Mouse (Mus musculus) CH12.LX (cell line): Measurements from ENCODE around the gene Spata4. TPM values are rescaled to one million over a fixed set of nuclear protein-coding genes. Genes with fewer than 3 reads are reported as not detected.

Experiments
- DNase-seq: peaks from one replicate; pipeline ENCODE4 v3.0.0-alpha.2; 2013; ENCODE audit errors: extremely low read depth
- H3K27ac ChIP-seq: 2 replicates; pipeline ENCODE4 v1.5.1; 2012; ENCODE audit warnings: low read depth, mild to moderate bottlenecking, control low read depth, moderate library complexity; ENCODE audit not compliant: insufficient read depth
- H3K27me3 ChIP-seq: replicated peaks from 2 replicates; pipeline ENCODE3; 2012; ENCODE audit warnings: inconsistent platforms
- H3K36me3 ChIP-seq, 2 experiments: replicated peaks in 1 of 2; 2 replicates each; pipeline versions ENCODE3 to v1.6.1; 2012; ENCODE audit warnings: inconsistent platforms in 1 of 2, low read length in 1 of 2, mild to moderate bottlenecking in 1 of 2, mixed read lengths in 1 of 2, moderate library complexity in 1 of 2; ENCODE audit not compliant: control insufficient read depth in 1 of 2, insufficient read depth in 1 of 2
- H3K4me1 ChIP-seq, 2 experiments: 2 replicates each; pipeline ENCODE4 v1.6.1; 2012; ENCODE audit warnings: inconsistent platforms in 1 of 2, moderate library complexity in 1 of 2; ENCODE audit not compliant: insufficient read depth in 2 of 2, control insufficient read depth in 1 of 2
- H3K4me2 ChIP-seq: 2 replicates; pipeline ENCODE4 v1.6.1; 2012; ENCODE audit warnings: low read depth, mild to moderate bottlenecking, control low read depth; ENCODE audit not compliant: poor library complexity, insufficient read depth, severe bottlenecking
- H3K4me3 ChIP-seq, 3 experiments: fragments of 150-350 bp in 1 of 3; sonication (generic) in 1 of 3; replicated peaks in 1 of 3; 2 replicates each; pipeline versions ENCODE3 to v1.5.1; 2011 to 2012; ENCODE audit warnings: low read depth in 2 of 3, low read length in 2 of 3, mild to moderate bottlenecking in 2 of 3, moderate library complexity in 2 of 3, control low read depth in 1 of 3, improper control_type of control experiment in 1 of 3, inconsistent platforms in 1 of 3, mixed read lengths in 1 of 3; ENCODE audit not compliant: poor library complexity in 1 of 3
- H3K79me2 ChIP-seq: replicated peaks from 2 replicates; pipeline ENCODE4 v1.6.1; 2012; ENCODE audit warnings: mild to moderate bottlenecking, moderate library complexity; ENCODE audit not compliant: control insufficient read depth, poor library complexity, insufficient read depth, severe bottlenecking; ENCODE audit errors: extremely low read depth
- H3K9ac ChIP-seq: 2 replicates; pipeline ENCODE4 v1.6.1; 2012; ENCODE audit warnings: low read depth, mild to moderate bottlenecking, control low read depth, moderate library complexity; ENCODE audit not compliant: insufficient read depth
- H3K9me3 ChIP-seq: replicated peaks from 2 replicates; pipeline ENCODE3; 2012; ENCODE audit warnings: low read length, inconsistent platforms, mixed read lengths
- BHLHE40 ChIP-seq: IDR thresholded peaks from 2 replicates; pipeline ENCODE4 v1.6.1; 2011; ENCODE audit warnings: mild to moderate bottlenecking, low read depth, low read length, improper control_type of control experiment
- CTCF ChIP-seq, 2 experiments: IDR thresholded peaks in 1 of 2; conservative IDR thresholded peaks in 1 of 2; 2 replicates each; pipeline ENCODE4 v1.5.1; 2011 to 2012; ENCODE audit warnings: low read depth in 2 of 2, low read length in 2 of 2, improper control_type of control experiment in 1 of 2, inconsistent platforms in 1 of 2, mild to moderate bottlenecking in 1 of 2, moderate library complexity in 1 of 2
- E2F4 ChIP-seq: IDR thresholded peaks from 2 replicates; pipeline ENCODE4 v1.6.1; 2011; ENCODE audit warnings: low read depth, low read length, improper control_type of control experiment; ENCODE audit not compliant: insufficient replicate concordance
- ELF1 ChIP-seq: IDR thresholded peaks from 2 replicates; pipeline ENCODE4 v1.6.1; 2014; ENCODE audit warnings: low read depth, mild to moderate bottlenecking, inconsistent platforms, low read length, improper control_type of control experiment
- EP300 ChIP-seq: IDR thresholded peaks from 2 replicates; pipeline ENCODE4 v1.6.1; 2011; ENCODE audit warnings: low read length, improper control_type of control experiment
- ETS1 ChIP-seq: conservative IDR thresholded peaks from 2 replicates; pipeline ENCODE4 v1.6.1; 2012; ENCODE audit warnings: low read depth, mild to moderate bottlenecking, inconsistent platforms, low read length, improper control_type of control experiment, moderate library complexity
- GABPA ChIP-seq: IDR thresholded peaks from 2 replicates; pipeline ENCODE4 v1.6.1; 2012; ENCODE audit warnings: low read depth, low read length, improper control_type of control experiment, inconsistent platforms; ENCODE audit not compliant: insufficient replicate concordance
- IRF4 ChIP-seq: IDR thresholded peaks from 2 replicates; pipeline ENCODE4 v1.6.1; 2014; ENCODE audit warnings: low read depth, mild to moderate bottlenecking, inconsistent platforms, low read length, improper control_type of control experiment
- JUND ChIP-seq: conservative IDR thresholded peaks from 2 replicates; pipeline ENCODE4 v1.6.1; 2011; ENCODE audit warnings: low read depth, low read length, improper control_type of control experiment
- KAT2A ChIP-seq: IDR thresholded peaks from 2 replicates; pipeline ENCODE4 v1.6.1; 2012; ENCODE audit warnings: low read length, improper control_type of control experiment, inconsistent platforms; ENCODE audit not compliant: insufficient replicate concordance
- MAFK ChIP-seq: IDR thresholded peaks from 2 replicates; pipeline ENCODE4 v1.6.1; 2011; ENCODE audit warnings: low read length, improper control_type of control experiment; ENCODE audit not compliant: insufficient replicate concordance
- MAX ChIP-seq: IDR thresholded peaks from 2 replicates; pipeline ENCODE4 v1.6.1; 2011; ENCODE audit warnings: low read length, improper control_type of control experiment
- MEF2A ChIP-seq: IDR thresholded peaks from 2 replicates; pipeline ENCODE4 v1.6.1; 2014; ENCODE audit warnings: low read depth, mild to moderate bottlenecking, inconsistent platforms, low read length, improper control_type of control experiment, borderline replicate concordance
- MXI1 ChIP-seq: IDR thresholded peaks from 2 replicates; pipeline ENCODE4 v1.6.1; 2011; ENCODE audit warnings: mild to moderate bottlenecking, low read depth, low read length, improper control_type of control experiment
- MYC ChIP-seq: IDR thresholded peaks from 2 replicates; pipeline ENCODE4 v1.6.1; 2011; ENCODE audit warnings: low read depth, mild to moderate bottlenecking, improper control_type of control experiment, low read length
- NELFE ChIP-seq: IDR thresholded peaks from 2 replicates; pipeline ENCODE4 v1.6.1; 2011; ENCODE audit warnings: low read depth, low read length, improper control_type of control experiment
- PAX5 ChIP-seq: IDR thresholded peaks from 2 replicates; pipeline ENCODE4 v1.6.1; 2012; ENCODE audit warnings: low read length, inconsistent platforms, mixed read lengths
- POLR2A ChIP-seq: IDR thresholded peaks from 2 replicates; pipeline ENCODE4 v1.6.1; 2011; ENCODE audit warnings: low read depth, mild to moderate bottlenecking, improper control_type of control experiment, low read length
- POLR2AphosphoS2 ChIP-seq: IDR thresholded peaks from 2 replicates; pipeline ENCODE4 v1.6.1; 2011; ENCODE audit warnings: low read depth, low read length, improper control_type of control experiment
- RAD21 ChIP-seq: IDR thresholded peaks from 2 replicates; pipeline ENCODE4 v1.6.1; 2011; ENCODE audit warnings: low read depth, mild to moderate bottlenecking, low read length, improper control_type of control experiment, moderate library complexity
- RCOR1 ChIP-seq: conservative IDR thresholded peaks from 2 replicates; pipeline ENCODE4 v1.6.1; 2012; ENCODE audit warnings: low read depth, mild to moderate bottlenecking, inconsistent platforms, low read length, improper control_type of control experiment
- SIN3A ChIP-seq: IDR thresholded peaks from 2 replicates; pipeline ENCODE4 v1.6.1; 2012; ENCODE audit warnings: low read length, improper control_type of control experiment, inconsistent platforms
- SMC3 ChIP-seq: IDR thresholded peaks from 2 replicates; pipeline ENCODE4 v1.6.1; 2011; ENCODE audit warnings: low read depth, low read length, improper control_type of control experiment
- TCF12 ChIP-seq: IDR thresholded peaks from 2 replicates; pipeline ENCODE4 v1.6.1; 2014; ENCODE audit warnings: low read depth, mild to moderate bottlenecking, inconsistent platforms, low read length, improper control_type of control experiment
- UBTF ChIP-seq: IDR thresholded peaks from 2 replicates; pipeline ENCODE4 v1.6.1; 2012; ENCODE audit warnings: low read depth, mild to moderate bottlenecking, inconsistent platforms, low read length, improper control_type of control experiment, moderate library complexity
- USF1 ChIP-seq: IDR thresholded peaks from 2 replicates; pipeline ENCODE4 v1.6.1; 2014; ENCODE audit warnings: low read depth, mild to moderate bottlenecking, inconsistent platforms, low read length, improper control_type of control experiment
- USF2 ChIP-seq: conservative IDR thresholded peaks from 2 replicates; pipeline ENCODE4 v1.6.1; 2011; ENCODE audit warnings: low read depth, low read length, improper control_type of control experiment
- ZC3H11A ChIP-seq: IDR thresholded peaks from 2 replicates; pipeline ENCODE4 v1.6.1; 2012; ENCODE audit warnings: low read depth, mild to moderate bottlenecking, inconsistent platforms, low read length, improper control_type of control experiment
- ZMIZ1 ChIP-seq: IDR thresholded peaks from 2 replicates; pipeline ENCODE4 v1.6.1; 2012; ENCODE audit warnings: low read depth, mild to moderate bottlenecking, inconsistent platforms, low read length, improper control_type of control experiment
- dilution Hi-C: fragments of 300-500 bp; cut with MboI; formaldehyde crosslinking; loops from 2 replicates; pipeline ENCODE4 v1.14.3; 2020; ENCODE audit warnings: low sequenced_read_pairs; ENCODE audit not compliant: extremely low pct_unique_long_range_greater_than_20kb, extremely low pct_ligation_motif_present
- in situ Hi-C: fragments of 300-500 bp; cut with MboI; formaldehyde crosslinking; loops from 3 replicates; pipeline ENCODE4 v1.14.3; 2019; ENCODE audit warnings: low sequenced_read_pairs, low pct_ligation_motif_present, low pct_unique_long_range_greater_than_20kb, mixed read lengths
- polyA plus RNA-seq: library from polyadenylated mRNA; unstranded; fragments of >175 nt; gene quantifications from 2 replicates; pipeline ENCODE4 v1.2.1, GENCODE M21; 2012; ENCODE audit warnings: low read depth; ENCODE audit not compliant: insufficient read length
- total RNA-seq, 2 experiments: library from RNA; depleted of rRNA; stranded (reverse); fragments of 300-350 nt in 1 of 2; fragments of >200 nt in 1 of 2; gene quantifications; 2 replicates each; pipeline ENCODE4 v1.2.3; 2012 to 2014

Spata4 gene
- total and polyA plus RNA-seq, 3 experiments: not detected

- Histone ChIP-seq H3K4me1 (peaks cover 0 to 3% of the 10 kb centered on the region in 2 experiments; a peak in 1 of 4 replicates), H3K9ac (no peak overlapping the region), H3K36me3 (no peaks in the 10 kb centered on the region), H3K27me3 (no peaks in the 10 kb centered on the region), H3K4me2 (peak overlapping the region; percentile 51), H3K79me2 (no peaks in the 10 kb centered on the region), H3K27ac (no peak overlapping the region), H3K9me3 (no peaks in the 10 kb centered on the region), H3K4me3 (no peak overlapping the region)
- peak; percentile 9 for DNase-seq
- in situ Hi-C loops: no loop called here
- dilution Hi-C loops: no loop called here
- TF ChIP-seq EP300 (no peak), MYC (0 out of 2 replicates have a peak, but pooled peaks have one; percentile 25), ZMIZ1 (no peak), POLR2AphosphoS2 (no peak), SMC3 (peak; percentile 49), ZC3H11A (no peak), UBTF (no peak), MAFK (no peak), USF1 (no peak), MXI1 (no peak), E2F4 (no peak), GABPA (no peak), ETS1 (no peak), JUND (no peak), RAD21 (peak; percentile 67), ELF1 (no peak), SIN3A (no peak), POLR2A (no peak), TCF12 (no peak), BHLHE40 (no peak), RCOR1 (no peak), MAX (no peak), CTCF (conservative IDR thresholded peaks at IDR 0.05 in 1 of 2, IDR thresholded peaks at IDR 0.05 in 1 of 2; ENCODE audit: low read depth in 2 of 2, low read length in 2 of 2) (peak in 1 of 2 experiments; percentile 63; a peak in 2 of 4 replicates)
Observed at GRCm38 (mm10) chr8:54581436-54581835, 19.1 kb upstream of the Spata4 start.

- dilution Hi-C loops: no loop called here
- H3K4me1 ChIP-seq: no peaks in the 10 kb centered on the region
- H3K27ac ChIP-seq: no peak overlapping the region
- no peak overlapping the region for H3K9ac ChIP-seq
- peaks cover 2% of the 10 kb centered on the region for H3K9me3 ChIP-seq
- H3K27me3 ChIP-seq: no peaks in the 10 kb centered on the region
- no peaks in the 10 kb centered on the region for H3K79me2 ChIP-seq
- in situ Hi-C loops: no loop called here
- no peak overlapping the region for H3K4me3 ChIP-seq
- no peaks in the 10 kb centered on the region for H3K36me3 ChIP-seq
- no peak for DNase-seq
- TF ChIP-seq EP300 (no peak), PAX5 (no peak), ELF1 (no peak), IRF4 (no peak), NELFE (no peak), KAT2A (no peak), SMC3 (no peak), MEF2A (no peak), USF2 (no peak)
- H3K4me2 ChIP-seq: no peak overlapping the region
Observed at GRCm38 (mm10) chr8:54582886-54583285, 17.7 kb upstream of the Spata4 start.
